ENCODE assay signal across 8 mouse cellular contexts in the genomic region with DNA sequence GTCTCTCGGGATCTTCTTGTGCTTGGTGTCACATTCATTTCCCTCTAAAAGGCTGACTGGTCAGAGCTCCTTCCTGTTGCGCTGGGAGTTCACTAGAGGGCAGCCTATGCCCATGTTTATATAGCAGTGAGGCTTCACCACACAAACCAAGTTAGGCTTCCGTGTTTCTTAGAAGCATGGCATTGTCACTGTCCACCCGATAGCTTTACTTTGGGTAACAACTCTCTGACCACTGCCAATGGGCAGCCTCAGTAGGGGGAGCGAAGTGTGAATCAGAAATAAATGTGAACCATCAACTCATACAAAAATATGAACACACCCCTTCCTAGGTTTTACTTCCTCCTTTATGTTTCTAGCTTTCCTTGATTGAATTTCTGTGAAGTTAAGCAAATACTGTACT. TPM values are rescaled to one million over a fixed set of nuclear protein-coding genes. Genes with fewer than 3 reads are reported as not detected.
A peak's percentile ranks its signal among the peaks of the same experiment; 100 is the strongest.
DNase-seq lines count a peak whose midpoint lies in the region; ATAC-seq lines count a peak whose summit lies in the region.

No protein-coding gene starts in this region.

- no peaks in the 10 kb centered on the region for H3K4me1 ChIP-seq in intestine, embryonic 15.5 days (replicated peaks)
- H3K4me1 ChIP-seq in midbrain, embryonic 11.5 days (ENCODE audit: control insufficient read depth, insufficient read depth, low read length), result no peaks in the 10 kb centered on the region

- intact Hi-C loops in gastrocnemius, postnatal 14 days (cut with DNase I; ENCODE audit: low total_unique reads), result loop anchor here (10.0 kb wide), 1 partner anchor 687 kb away; the partner anchor contains the start of gene Prpf4b
- intact Hi-C loops in left cerebral cortex, postnatal 14 days (cut with DNase I), result no loop called here

- no peaks in the 10 kb centered on the region for H3K9me3 ChIP-seq in intestine, embryonic 15.5 days
- no peaks in the 10 kb centered on the region for H3K9me3 ChIP-seq in midbrain, embryonic 11.5 days (ENCODE audit: control insufficient read depth, low read length)

- no peak overlapping the region for H3K4me2 ChIP-seq in intestine, embryonic 15.5 days (replicated peaks)
- H3K4me2 ChIP-seq in midbrain, embryonic 11.5 days, result no peak overlapping the region

- ATAC-seq in common myeloid progenitor, adult 5-6 weeks (replicated peaks; ENCODE audit: low read depth, poor library complexity, severe bottlenecking), result peak; percentile 98
- peak; percentile 84 for ATAC-seq in intestine, embryonic 15.5 days
- ATAC-seq in midbrain, embryonic 11.5 days (ENCODE audit: low FRiP score), result peak; percentile 86

- 11% methylated on average over 5 of the region's 5 CpGs for WGBS in intestine, embryonic 15.5 days
- 14% methylated on average over 5 of the region's 5 CpGs for WGBS in midbrain, embryonic 11.5 days

- DNase-seq in urinary bladder, adult 18-20 months (ENCODE audit: low spot score in 2 of 2), result peak; percentile 34 to 46
- DNase-seq in urinary bladder, adult 2 months (ENCODE audit: low spot score), result no peak
- peak; percentile 51 for DNase-seq in gastrocnemius, postnatal 14 days
- peak; percentile 76 to 83 for DNase-seq in left cerebral cortex, postnatal 14 days (ENCODE audit: low spot score in 2 of 2)
- DNase-seq in midbrain, embryonic 11.5 days (ENCODE audit: low spot score, missing footprints), result peak; percentile 95
- DNase-seq in skeletal muscle tissue, adult 2 months (ENCODE audit: low read depth, low spot score), result peak; percentile 58

- no peak overlapping the region for H3K9ac ChIP-seq in intestine, embryonic 15.5 days
- H3K9ac ChIP-seq in midbrain, embryonic 11.5 days (ENCODE audit: low read length), result no peak overlapping the region

- no peak overlapping the region for H3K27ac ChIP-seq in intestine, embryonic 15.5 days
- no peak overlapping the region for H3K27ac ChIP-seq in midbrain, embryonic 11.5 days (ENCODE audit: low read depth, low read length)

- H3K4me3 ChIP-seq in intestine, embryonic 15.5 days (replicated peaks), result no peak overlapping the region
- no peak overlapping the region for H3K4me3 ChIP-seq in midbrain, embryonic 11.5 days (ENCODE audit: low read depth, low read length)

- no peaks in the 10 kb centered on the region for H3K36me3 ChIP-seq in intestine, embryonic 15.5 days
- peaks cover 3% of the 10 kb centered on the region; the same call in 1 of the 2 replicates for H3K36me3 ChIP-seq in midbrain, embryonic 11.5 days (ENCODE audit: control insufficient read depth, insufficient read depth, low read length)

- H3K27me3 ChIP-seq in intestine, embryonic 15.5 days (replicated peaks), result no peaks in the 10 kb centered on the region
- no peaks in the 10 kb centered on the region for H3K27me3 ChIP-seq in midbrain, embryonic 11.5 days (ENCODE audit: control insufficient read depth, insufficient read depth, low read length)

RNA-seq across cellular contexts. Expression of gene Psmg4, which starts 24.8 kb away (rescaled TPM):
- 61.5 and 69.2 TPM in 2 replicates for polyA plus RNA-seq in urinary bladder, adult 2 months (2012; rRNA removed)
- 189 and 240 TPM in 2 replicates for total RNA-seq in common myeloid progenitor, adult 5-6 weeks (2017)
- 10 to 100 TPM; 26.0 to 26.9 TPM for total RNA-seq in gastrocnemius, postnatal 14 days (2021)
- polyA plus RNA-seq in intestine, embryonic 15.5 days (2015; fragmentation: Nextera tagmentation; extraction: Ambion mirVana), result 71.3 and 88.2 TPM in 2 replicates
- total RNA-seq in left cerebral cortex, postnatal 14 days (2021), result 10 to 100 TPM; 23.6 to 29.0 TPM
- 115 and 120 TPM in 2 replicates for polyA plus RNA-seq in midbrain, embryonic 11.5 days (2014; fragmentation: Nextera tagmentation; extraction: Ambion mirVana)

RNA-seq across cellular contexts. Expression of gene Tubb2b, which starts 57.3 kb away (rescaled TPM):
- polyA plus RNA-seq in urinary bladder, adult 2 months (2012; rRNA removed), result 8.7 and 13.3 TPM in 2 replicates
- not detected in 2 replicates for total RNA-seq in common myeloid progenitor, adult 5-6 weeks (2017)
- 1 to 10 TPM; 5.8 to 7.5 TPM for total RNA-seq in gastrocnemius, postnatal 14 days (2021)
- 33.5 and 34.2 TPM in 2 replicates for polyA plus RNA-seq in intestine, embryonic 15.5 days (2015; fragmentation: Nextera tagmentation; extraction: Ambion mirVana)
- total RNA-seq in left cerebral cortex, postnatal 14 days (2021), result 100 to 1,000 TPM; 348 to 398 TPM
- polyA plus RNA-seq in midbrain, embryonic 11.5 days (2014; fragmentation: Nextera tagmentation; extraction: Ambion mirVana), result 307 and 321 TPM in 2 replicates

Comparison
In these comparisons a context has a peak if more than half of its experiments do, and no peak if none do; other contexts are left out.
1. RNA of gene Tubb2b, which starts 57.3 kb away (total RNA-seq): 348 to 398 TPM in left cerebral cortex, postnatal 14 days; 5.8 to 7.5 TPM in gastrocnemius, postnatal 14 days and not detected in common myeloid progenitor, adult 5-6 weeks; every median in the first group is over 10 times any median in the second.
2. Peak in every context shown above with its lines, with median percentiles within 50 percentile points of each other: ATAC-seq.